Mouse (Mus musculus): ENCODE data around the gene Olfr1370. TPM values are rescaled to one million over a fixed set of nuclear protein-coding genes. Genes with fewer than 3 reads are reported as not detected.
"Not testable (repeated sequence)": the region's sequence is repeated elsewhere in the genome, so short reads cannot be mapped to it uniquely, and the experiment has no call there.

The Olfr1370 gene
- polyA plus RNA-seq (2014; fragmentation: Nextera tagmentation; extraction: Ambion mirVana): not detected in 2 replicates

DNA sequence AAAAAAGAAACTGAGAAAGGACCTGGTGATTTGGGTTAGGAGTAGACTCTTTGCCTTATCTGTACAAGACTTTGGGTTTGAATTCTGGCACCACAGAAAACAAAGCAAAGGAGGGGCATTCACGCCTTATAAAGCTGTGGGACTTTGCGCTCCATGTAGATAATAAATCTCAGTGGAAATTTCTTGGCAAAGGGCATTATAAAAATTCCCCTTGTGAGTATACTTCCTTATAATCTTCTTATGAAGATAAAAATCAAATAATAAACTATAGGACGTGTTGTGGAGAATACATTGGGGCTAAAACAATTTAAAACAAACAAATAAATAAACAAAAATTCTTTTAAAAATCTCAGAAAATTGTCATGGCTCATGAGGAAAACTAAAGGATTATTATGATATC lies at the start of gene Olfr1370:
Gene Olfr1370 (minus strand): TSS at position 101 of the 400 bp plus-strand sequence.
- Histone ChIP-seq H3K36me3 (ENCODE audit: control insufficient read depth, insufficient read depth, low read length) (no peaks in the 10 kb centered on the region), H3K9me3 (ENCODE audit: control insufficient read depth, low read length) (no peaks in the 10 kb centered on the region), H3K27me3 (ENCODE audit: control insufficient read depth, insufficient read depth, low read length) (no peaks in the 10 kb centered on the region), H3K4me3 (replicated peaks; ENCODE audit: low read depth, low read length) (no peak within 1 kb of the TSS), H3K9ac (replicated peaks; ENCODE audit: low read length) (no peak within 1 kb of the TSS), H3K4me2 (ENCODE audit: low read length) (no peak within 1 kb of the TSS), H3K27ac (replicated peaks; ENCODE audit: low read depth, low read length) (no peak within 1 kb of the TSS), H3K4me1 (ENCODE audit: control insufficient read depth, insufficient read depth, low read length) (no peaks in the 10 kb centered on the region)
- no peak for ATAC-seq (ENCODE audit: low FRiP score, low TSS enrichment)
- WGBS: 81% methylated on average over 3 of the region's 3 CpGs
- DNase-seq: no peak

DNA sequence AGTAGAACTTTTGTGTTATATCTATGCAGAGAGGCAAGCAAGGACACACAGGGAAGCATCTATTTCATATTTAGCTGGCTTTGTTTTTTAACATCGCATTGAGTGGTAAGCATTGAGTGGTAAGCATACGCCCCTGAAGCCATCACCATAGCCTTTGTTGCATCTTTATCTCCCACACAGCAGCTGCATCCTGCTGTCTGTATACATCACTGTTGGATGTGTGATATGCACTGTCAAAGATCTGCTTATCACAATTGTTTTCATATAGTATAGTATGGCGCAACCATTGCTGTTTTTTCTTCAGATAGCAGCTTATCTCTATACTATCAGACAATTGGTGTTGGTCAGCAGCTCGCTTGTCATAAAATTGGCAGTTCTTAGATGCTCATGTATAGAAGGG lies 39.4 kb upstream of the Olfr1370 start:
- WGBS: 85% methylated on average over 4 of the region's 4 CpGs
- H3K9me3 ChIP-seq (ENCODE audit: control insufficient read depth, low read length): no peaks in the 10 kb centered on the region
- no peak for DNase-seq
- ATAC-seq (ENCODE audit: low FRiP score, low TSS enrichment): no peak
- no peak overlapping the region for H3K4me3 ChIP-seq (replicated peaks; ENCODE audit: low read depth, low read length)
- no peak overlapping the region for H3K27ac ChIP-seq (replicated peaks; ENCODE audit: low read depth, low read length)
- no peaks in the 10 kb centered on the region for H3K4me1 ChIP-seq (ENCODE audit: control insufficient read depth, insufficient read depth, low read length)
- H3K9ac ChIP-seq (replicated peaks; ENCODE audit: low read length): no peak overlapping the region
- H3K4me2 ChIP-seq (ENCODE audit: low read length): no peak overlapping the region
- no peaks in the 10 kb centered on the region for H3K27me3 ChIP-seq (ENCODE audit: control insufficient read depth, insufficient read depth, low read length)
- no peaks in the 10 kb centered on the region for H3K36me3 ChIP-seq (ENCODE audit: control insufficient read depth, insufficient read depth, low read length)

DNA sequence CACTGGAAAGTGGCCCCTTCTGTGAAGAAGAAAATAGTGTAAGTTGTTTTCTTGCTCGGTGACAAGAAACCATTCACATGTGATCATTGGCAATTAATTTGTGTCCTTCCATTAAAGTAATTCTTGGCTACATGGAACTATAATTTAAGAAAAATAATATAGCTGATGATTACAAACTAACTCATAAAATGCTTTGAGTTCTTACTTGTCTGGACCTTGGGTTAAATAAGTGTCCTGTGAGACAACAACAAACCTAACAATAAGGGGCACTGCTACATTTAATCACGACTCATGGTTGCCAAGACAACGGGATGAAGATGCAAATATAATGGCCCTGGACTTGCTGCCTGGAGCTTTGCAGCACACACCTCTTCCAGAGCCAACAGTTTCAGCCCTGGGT lies 36.4 kb upstream of the Olfr1370 start, which contains the start of gene Olfr1369-ps1:
Gene Olfr1369-ps1 (plus strand): TSS at position 301 of the 400 bp plus-strand sequence.
- not testable (repeated sequence) for H3K9me3 ChIP-seq (ENCODE audit: control insufficient read depth, low read length); H3K27me3 ChIP-seq (ENCODE audit: control insufficient read depth, insufficient read depth, low read length); H3K4me3 ChIP-seq (replicated peaks; ENCODE audit: low read depth, low read length); H3K4me2 ChIP-seq (ENCODE audit: low read length); H3K4me1 ChIP-seq (ENCODE audit: control insufficient read depth, insufficient read depth, low read length); H3K36me3 ChIP-seq (ENCODE audit: control insufficient read depth, insufficient read depth, low read length); H3K27ac ChIP-seq (replicated peaks; ENCODE audit: low read depth, low read length); ATAC-seq (ENCODE audit: low FRiP score, low TSS enrichment); H3K9ac ChIP-seq (replicated peaks; ENCODE audit: low read length)
- WGBS: 66% methylated on average over 3 of the region's 3 CpGs
- peak; percentile 2 for DNase-seq

DNA sequence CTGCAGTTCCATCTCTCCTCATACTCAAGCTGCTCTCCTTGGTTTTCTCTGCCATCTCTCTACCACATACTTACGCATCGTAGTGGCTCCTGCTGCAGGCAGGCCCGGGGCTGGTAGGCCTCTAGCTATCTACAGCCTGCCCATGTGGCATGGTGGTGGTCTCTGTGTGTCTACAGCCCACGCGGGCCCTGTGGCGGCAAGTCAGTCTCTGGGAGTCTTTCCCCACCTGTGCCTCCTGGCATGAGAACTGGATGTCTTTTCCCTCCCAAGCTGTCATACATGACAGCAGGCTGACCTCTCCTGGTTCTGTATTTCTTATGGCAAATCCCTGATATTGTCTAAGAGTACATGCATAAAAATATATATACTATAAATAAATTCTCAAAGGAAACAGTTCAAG lies 35.7 kb upstream of the Olfr1370 start:
- H3K27me3 ChIP-seq (ENCODE audit: control insufficient read depth, insufficient read depth, low read length): no peaks in the 10 kb centered on the region
- ATAC-seq (ENCODE audit: low FRiP score, low TSS enrichment): no peak
- H3K27ac ChIP-seq (replicated peaks; ENCODE audit: low read depth, low read length): no peak overlapping the region
- no peak overlapping the region for H3K4me3 ChIP-seq (replicated peaks; ENCODE audit: low read depth, low read length)
- 93% methylated on average over 6 of the region's 6 CpGs for WGBS
- H3K4me1 ChIP-seq (ENCODE audit: control insufficient read depth, insufficient read depth, low read length): no peaks in the 10 kb centered on the region
- H3K9ac ChIP-seq (replicated peaks; ENCODE audit: low read length): no peak overlapping the region
- H3K9me3 ChIP-seq (ENCODE audit: control insufficient read depth, low read length): no peaks in the 10 kb centered on the region
- DNase-seq: no peak
- H3K36me3 ChIP-seq (ENCODE audit: control insufficient read depth, insufficient read depth, low read length): no peaks in the 10 kb centered on the region
- no peak overlapping the region for H3K4me2 ChIP-seq (ENCODE audit: low read length)

DNA sequence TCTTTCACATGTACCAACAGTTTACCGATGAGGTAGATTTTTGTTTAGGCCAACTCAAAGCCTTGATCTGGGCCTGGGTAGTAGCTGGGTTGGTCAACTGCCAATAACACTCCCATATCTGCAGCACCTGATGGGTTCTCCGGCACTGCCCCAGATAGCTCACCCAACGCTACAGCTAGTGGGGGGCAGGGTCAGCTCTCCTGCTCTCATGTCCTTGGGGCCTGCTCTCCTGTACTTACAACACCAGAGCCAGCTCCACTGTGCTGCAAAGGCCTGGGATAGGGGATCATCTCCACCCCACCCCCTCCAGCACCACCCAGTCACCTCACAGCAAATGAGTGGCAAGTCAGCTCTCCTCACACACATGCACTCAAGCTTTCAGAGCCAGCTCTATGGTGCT lies 35.0 kb upstream of the Olfr1370 start:
- DNase-seq (no peak), ATAC-seq (ENCODE audit: low FRiP score, low TSS enrichment) (0 out of 2 replicates have a peak, but pooled peaks have one; percentile 37)
- Histone ChIP-seq H3K9ac (replicated peaks; ENCODE audit: low read length) (no peak overlapping the region), H3K36me3 (ENCODE audit: control insufficient read depth, insufficient read depth, low read length) (no peaks in the 10 kb centered on the region), H3K4me2 (ENCODE audit: low read length) (no peak overlapping the region), H3K27me3 (ENCODE audit: control insufficient read depth, insufficient read depth, low read length) (no peaks in the 10 kb centered on the region), H3K9me3 (ENCODE audit: control insufficient read depth, low read length) (no peaks in the 10 kb centered on the region), H3K4me3 (replicated peaks; ENCODE audit: low read depth, low read length) (no peak overlapping the region), H3K4me1 (ENCODE audit: control insufficient read depth, insufficient read depth, low read length) (no peaks in the 10 kb centered on the region), H3K27ac (replicated peaks; ENCODE audit: low read depth, low read length) (no peak overlapping the region)
- WGBS: over 99% methylated on average over 3 of the region's 3 CpGs

DNA sequence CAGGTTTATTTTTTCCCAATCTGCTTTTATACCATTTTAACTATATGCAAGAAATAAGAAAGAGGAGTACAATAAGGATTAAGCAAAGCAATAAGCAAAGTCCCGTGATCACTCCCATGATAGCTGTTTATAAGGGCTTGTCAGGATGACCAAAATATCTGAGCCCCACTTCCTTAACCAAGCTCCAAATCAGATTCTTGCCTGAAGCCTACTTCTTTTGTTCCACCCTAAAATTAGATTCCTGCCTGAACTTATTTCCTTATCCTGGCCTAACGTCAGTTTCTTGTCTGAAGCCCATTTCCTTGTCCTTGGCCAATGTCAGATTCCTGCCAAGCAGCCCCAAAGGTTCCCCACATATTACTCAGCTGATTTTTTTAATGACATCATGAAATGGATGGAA lies 7.9 kb upstream of the Olfr1370 start:
- H3K9me3 ChIP-seq (ENCODE audit: control insufficient read depth, low read length): no peaks in the 10 kb centered on the region
- no peak for ATAC-seq (ENCODE audit: low FRiP score, low TSS enrichment)
- WGBS: 80% methylated on average over 2 of the region's 2 CpGs
- DNase-seq: no peak
- no peak overlapping the region for H3K27ac ChIP-seq (replicated peaks; ENCODE audit: low read depth, low read length)
- H3K4me1 ChIP-seq (ENCODE audit: control insufficient read depth, insufficient read depth, low read length): no peaks in the 10 kb centered on the region
- no peak overlapping the region for H3K4me2 ChIP-seq (ENCODE audit: low read length)
- H3K36me3 ChIP-seq (ENCODE audit: control insufficient read depth, insufficient read depth, low read length): no peaks in the 10 kb centered on the region
- no peak overlapping the region for H3K4me3 ChIP-seq (replicated peaks; ENCODE audit: low read depth, low read length)
- H3K27me3 ChIP-seq (ENCODE audit: control insufficient read depth, insufficient read depth, low read length): no peaks in the 10 kb centered on the region
- H3K9ac ChIP-seq (replicated peaks; ENCODE audit: low read length): no peak overlapping the region

DNA sequence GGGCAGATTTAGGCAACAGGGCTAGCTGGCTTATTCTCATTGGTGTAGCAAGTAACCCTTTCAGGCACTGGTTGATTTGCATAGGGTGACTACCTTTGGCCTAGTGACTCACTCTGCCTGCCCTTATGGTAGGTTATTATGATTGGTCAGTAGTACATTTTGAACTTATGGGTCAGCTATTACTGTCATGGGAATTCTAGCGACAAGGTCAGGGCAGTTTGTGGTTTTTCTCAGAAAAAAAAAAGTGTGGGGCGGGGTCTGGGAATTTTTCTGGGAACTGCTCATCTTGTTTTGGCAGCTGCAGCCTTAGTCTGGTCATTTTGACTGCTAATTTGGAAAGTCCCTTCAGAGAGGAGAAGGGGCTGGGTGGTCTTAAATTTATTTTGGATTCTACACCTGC lies 8.7 kb downstream of the Olfr1370 start:
- ATAC-seq (ENCODE audit: low FRiP score, low TSS enrichment): no peak
- DNase-seq: no peak
- 91% methylated on average over 2 of the region's 2 CpGs for WGBS
- Histone ChIP-seq H3K27me3 (ENCODE audit: control insufficient read depth, insufficient read depth, low read length) (no peaks in the 10 kb centered on the region), H3K9ac (replicated peaks; ENCODE audit: low read length) (no peak overlapping the region), H3K27ac (replicated peaks; ENCODE audit: low read depth, low read length) (no peak overlapping the region), H3K4me2 (ENCODE audit: low read length) (no peak overlapping the region), H3K4me3 (replicated peaks; ENCODE audit: low read depth, low read length) (no peak overlapping the region), H3K9me3 (ENCODE audit: control insufficient read depth, low read length) (no peaks in the 10 kb centered on the region), H3K36me3 (ENCODE audit: control insufficient read depth, insufficient read depth, low read length) (no peaks in the 10 kb centered on the region), H3K4me1 (ENCODE audit: control insufficient read depth, insufficient read depth, low read length) (no peaks in the 10 kb centered on the region)

DNA sequence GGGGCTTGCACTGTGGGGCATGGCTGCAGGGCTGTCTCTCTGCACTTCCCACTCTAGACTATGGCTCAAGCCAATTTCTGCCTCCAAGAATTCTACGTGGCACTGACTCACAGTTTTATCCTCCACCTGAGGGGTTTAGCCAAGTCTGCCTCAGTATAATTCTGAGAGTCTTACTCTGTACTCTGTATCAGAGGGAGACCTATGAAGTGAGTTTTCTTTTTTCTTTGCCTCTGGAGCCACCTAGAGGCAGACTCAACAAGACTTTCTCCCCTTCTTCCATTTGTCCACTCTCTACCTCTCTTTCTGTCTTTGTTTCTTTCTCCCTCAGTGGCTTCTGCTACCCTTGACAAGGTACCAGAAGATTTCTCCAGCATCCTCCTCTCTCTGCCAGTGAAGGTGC lies 24.6 kb downstream of the Olfr1370 start:
- Histone ChIP-seq H3K9ac (replicated peaks; ENCODE audit: low read length) (no peak overlapping the region), H3K36me3 (ENCODE audit: control insufficient read depth, insufficient read depth, low read length) (no peaks in the 10 kb centered on the region), H3K27me3 (ENCODE audit: control insufficient read depth, insufficient read depth, low read length) (no peaks in the 10 kb centered on the region), H3K27ac (replicated peaks; ENCODE audit: low read depth, low read length) (no peak overlapping the region), H3K4me3 (replicated peaks; ENCODE audit: low read depth, low read length) (no peak overlapping the region), H3K4me2 (ENCODE audit: low read length) (no peak overlapping the region), H3K4me1 (ENCODE audit: control insufficient read depth, insufficient read depth, low read length) (no peaks in the 10 kb centered on the region), H3K9me3 (ENCODE audit: control insufficient read depth, low read length) (no peaks in the 10 kb centered on the region)
- ATAC-seq (ENCODE audit: low FRiP score, low TSS enrichment) (no peak), DNase-seq (peak; percentile 74)
- 57% methylated on average over 1 of the region's 1 CpGs for WGBS

DNA sequence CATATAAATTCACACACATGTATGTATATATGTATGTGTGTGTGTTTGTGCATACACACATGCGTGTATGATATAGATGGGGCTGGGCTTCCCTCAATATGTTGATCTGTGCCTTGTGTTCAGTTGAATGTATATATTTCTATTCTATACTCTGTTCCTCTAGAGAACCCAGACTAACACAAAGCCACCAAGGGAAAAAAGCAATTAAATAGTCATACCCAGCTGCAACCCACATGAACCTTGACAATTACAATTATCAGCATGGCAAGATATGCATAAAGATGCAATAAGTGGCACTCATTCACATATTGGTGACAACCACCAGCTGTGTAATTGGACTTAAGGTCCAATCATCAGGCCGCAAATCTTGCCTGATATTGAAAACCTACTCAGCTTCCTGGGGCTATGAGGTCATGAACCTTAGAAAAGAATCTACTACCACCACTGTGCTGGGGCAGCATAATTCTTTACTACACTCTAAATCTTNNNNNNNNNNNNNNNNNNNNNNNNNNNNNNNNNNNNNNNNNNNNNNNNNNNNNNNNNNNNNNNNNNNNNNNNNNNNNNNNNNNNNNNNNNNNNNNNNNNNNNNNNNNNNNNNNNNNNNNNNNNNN lies 34.1 kb downstream of the Olfr1370 start:
- no peak for ATAC-seq (ENCODE audit: low FRiP score, low TSS enrichment)
- no peak overlapping the region for H3K9ac ChIP-seq (replicated peaks; ENCODE audit: low read length)
- no peaks in the 10 kb centered on the region for H3K36me3 ChIP-seq (ENCODE audit: control insufficient read depth, insufficient read depth, low read length)
- H3K27me3 ChIP-seq (ENCODE audit: control insufficient read depth, insufficient read depth, low read length): no peaks in the 10 kb centered on the region
- no peak overlapping the region for H3K4me2 ChIP-seq (ENCODE audit: low read length)
- H3K4me1 ChIP-seq (ENCODE audit: control insufficient read depth, insufficient read depth, low read length): no peaks in the 10 kb centered on the region
- 78% methylated on average over 2 of the region's 2 CpGs for WGBS
- DNase-seq: no peak
- H3K27ac ChIP-seq (replicated peaks; ENCODE audit: low read depth, low read length): no peak overlapping the region
- H3K9me3 ChIP-seq (ENCODE audit: control insufficient read depth, low read length): no peaks in the 10 kb centered on the region
- no peak overlapping the region for H3K4me3 ChIP-seq (replicated peaks; ENCODE audit: low read depth, low read length)

Measured in midbrain, embryonic 14.5 days (tissue).